Mouse (Mus musculus) CD4-positive, CD25-positive, alpha-beta regulatory T cell, adult 4 months (primary cell): ENCODE results near the gene Tbx19. TPM values are rescaled to one million over a fixed set of nuclear protein-coding genes. Genes with fewer than 3 reads are reported as not detected.

Experiments
- ATAC-seq: one replicate; pipeline ENCODE4 v1.8.0; 2017
- polyA plus RNA-seq, 2 experiments: library from polyadenylated mRNA; unstranded; fragments of 100-300 nt; shearing (Covaris generic); gene quantifications; one replicate each; pipeline ENCODE4 v1.2.1; 2017

Gene Tbx19
- polyA plus RNA-seq, 2 experiments from 2014 or later = not detected

- ATAC-seq = no peak
Observed at GRCm38 (mm10) chr1:165184178-165184577, 23.6 kb upstream of the Tbx19 start.

- ATAC-seq = no peak
Observed at GRCm38 (mm10) chr1:165183400-165183799, 22.8 kb upstream of the Tbx19 start.

GRCm38 (mm10) chr1:165179321-165179720 is 18.7 kb upstream of the Tbx19 start:
- ATAC-seq = no peak

GRCm38 (mm10) chr1:165178075-165178474 is 17.5 kb upstream of the Tbx19 start:
- ATAC-seq = no peak

GRCm38 (mm10) chr1:165174059-165174616 is 13.6 kb upstream of the Tbx19 start:
- ATAC-seq = peak; percentile 85

- no peak for ATAC-seq
Observed at GRCm38 (mm10) chr1:165171277-165171676, 10.7 kb upstream of the Tbx19 start.

- ATAC-seq = no peak
Observed at GRCm38 (mm10) chr1:165170157-165170556, 9.6 kb upstream of the Tbx19 start.

- ATAC-seq = no peak
Observed at GRCm38 (mm10) chr1:165169462-165169861, 8.9 kb upstream of the Tbx19 start.

- ATAC-seq = no peak
Observed at GRCm38 (mm10) chr1:165164920-165165319, 4.3 kb upstream of the Tbx19 start.

- ATAC-seq = no peak
Observed at GRCm38 (mm10) chr1:165158841-165159240, 1.7 kb downstream of the Tbx19 start.

GRCm38 (mm10) chr1:165154162-165154561 is 6.4 kb downstream of the Tbx19 start:
- ATAC-seq = no peak

GRCm38 (mm10) chr1:165151216-165151615 is 9.4 kb downstream of the Tbx19 start:
- no peak for ATAC-seq

- no peak for ATAC-seq
Observed at GRCm38 (mm10) chr1:165142343-165142916, 18.1 kb downstream of the Tbx19 start.

GRCm38 (mm10) chr1:165140227-165140626 is 20.3 kb downstream of the Tbx19 start:
- ATAC-seq = no peak

GRCm38 (mm10) chr1:165133858-165134257 is 26.7 kb downstream of the Tbx19 start:
- ATAC-seq = no peak

- no peak for ATAC-seq
Observed at GRCm38 (mm10) chr1:165133279-165133678, 27.3 kb downstream of the Tbx19 start.

GRCm38 (mm10) chr1:165132187-165132877 is 28.2 kb downstream of the Tbx19 start:
- peak; percentile 58 for ATAC-seq

GRCm38 (mm10) chr1:165129573-165129972 is 31.0 kb downstream of the Tbx19 start:
- ATAC-seq = no peak

GRCm38 (mm10) chr1:165121096-165121495 is 39.5 kb downstream of the Tbx19 start:
- ATAC-seq = no peak

GRCm38 (mm10) chr1:165120349-165120898 is 40.1 kb downstream of the Tbx19 start:
- peak; percentile 97 for ATAC-seq

GRCm38 (mm10) chr1:165119760-165120159 is 40.8 kb downstream of the Tbx19 start:
- ATAC-seq = no peak

GRCm38 (mm10) chr1:165119011-165119726 is 41.4 kb downstream of the Tbx19 start:
- ATAC-seq = no peak
